Mouse (Mus musculus) spleen, adult 2 months (tissue): ENCODE results near the gene Smarce1.

Experiments used
- CTCF ChIP-seq: fragments of 200-500 bp; IDR thresholded peaks from 2 replicates; pipeline ENCODE4 v1.5.1; 2011; ENCODE audit warnings: mild to moderate bottlenecking, inconsistent platforms; ENCODE audit not compliant: insufficient read depth, insufficient read length, insufficient replicate concordance; ENCODE audit errors: extremely low read depth
- POLR2A ChIP-seq: fragments of 200-500 bp; IDR thresholded peaks from 2 replicates; pipeline ENCODE4 v1.6.1; 2011; ENCODE audit warnings: low read depth, low read length, inconsistent platforms

GRCm38 (mm10) chr11:99242056-99242455, 11.2 kb upstream of the Smarce1 start:
- TF ChIP-seq POLR2A (no peak), CTCF (no peak)
